Mouse (Mus musculus): ENCODE results near the gene Krt10.

DNA sequence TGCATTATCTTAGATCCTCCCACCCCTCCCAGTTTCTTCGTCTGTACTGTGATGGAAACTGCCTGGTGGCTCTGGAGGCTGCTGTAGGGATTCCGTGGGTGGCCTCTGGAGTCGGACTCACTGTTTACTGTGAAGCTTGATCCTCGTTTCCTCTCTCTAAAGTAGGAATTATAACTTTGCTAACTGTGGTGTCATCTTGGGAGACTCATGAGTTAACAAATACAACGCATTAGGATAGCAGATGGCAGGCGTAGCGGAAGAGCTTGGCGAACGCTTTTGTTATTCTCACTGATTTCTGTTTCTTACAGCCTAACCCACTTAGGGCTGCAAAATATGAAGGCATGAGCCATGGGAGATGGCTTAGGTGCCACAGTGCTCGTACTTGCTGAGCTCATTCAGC lies 3.3 kb upstream of the Krt10 start:
- TF ChIP-seq CTCF (conservative IDR thresholded peaks at IDR 0.05; ENCODE audit: insufficient read depth, insufficient read length, low read depth, low read length) (no peak), POLR2A (IDR thresholded peaks at IDR 0.05; ENCODE audit: low read depth, low read length) (no peak)

All from kidney, adult 2 months (tissue).